Mouse (Mus musculus): ENCODE data around the gene Otulinl.

Gene Otulinl

GRCm38 (mm10) chr15:27616159-27616558 lies 65.2 kb downstream of the Otulinl start:
- peak; percentile 79 for DNase-seq (ENCODE audit: low read depth, low spot score)

DNA sequence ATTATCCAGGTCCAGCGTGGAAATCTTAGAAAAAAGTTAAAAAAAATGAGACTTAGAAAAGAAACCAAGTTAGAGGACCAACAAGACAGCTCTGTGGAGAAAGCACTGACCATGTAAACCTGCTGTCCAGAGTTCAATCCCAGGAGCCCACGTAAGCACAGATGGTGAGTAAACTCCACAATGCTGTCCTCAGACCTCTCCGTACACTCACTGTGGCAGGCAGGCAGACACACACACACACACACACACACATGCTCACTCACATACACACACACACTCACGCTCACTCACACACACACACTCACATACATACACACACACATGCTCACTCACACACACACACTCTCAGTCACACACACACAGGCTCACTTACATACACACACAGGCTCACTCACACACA lies 68.1 kb downstream of the Otulinl start:
- DNase-seq (ENCODE audit: low read depth, low spot score): no peak

- DNase-seq (ENCODE audit: low read depth, low spot score): peak; percentile 70
Measured at GRCm38 (mm10) chr15:27612533-27613221, 68.7 kb downstream of the Otulinl start.

- no peak for DNase-seq (ENCODE audit: low read depth, low spot score)
Measured at GRCm38 (mm10) chr15:27609554-27609953, 71.8 kb downstream of the Otulinl start.

DNA sequence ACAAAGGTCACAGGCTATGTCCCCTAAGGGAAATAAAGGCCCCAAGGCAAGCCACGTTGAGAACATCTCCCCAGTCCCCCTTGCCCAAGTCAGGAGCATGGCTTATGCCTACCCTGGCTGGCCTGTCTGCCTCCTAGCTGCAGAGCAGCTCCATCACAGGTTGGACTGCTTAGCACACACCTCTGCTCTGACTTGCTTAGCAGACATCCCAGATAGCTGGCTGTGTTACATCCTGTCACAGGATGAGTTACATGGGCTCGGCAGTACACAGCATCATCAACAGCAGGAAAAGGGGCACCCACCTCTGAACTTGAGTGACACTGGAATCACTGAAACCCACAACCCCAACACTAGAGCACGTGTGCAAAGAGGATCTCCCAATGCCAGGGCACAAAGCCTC lies 76.1 kb downstream of the Otulinl start:
- DNase-seq (ENCODE audit: low read depth, low spot score): no peak
